Mouse (Mus musculus) neutrophil, adult 65 days (primary cell): Measurements from ENCODE around the gene Ism2. TPM values are rescaled to one million over a fixed set of nuclear protein-coding genes. Genes with fewer than 3 reads are reported as not detected.

Experiments
- total RNA-seq: library from RNA; stranded (reverse); gene quantifications from 2 replicates; pipeline ENCODE4 v1.2.4, GENCODE M21; 2023

Gene Ism2
- not detected in 2 replicates for total RNA-seq

GRCm38 (mm10) chr12:87299657-87300440, at the start of gene Ism2:
Gene Ism2 (minus strand): TSS chr12:87299705.

GRCm38 (mm10) chr12:87266108-87266826, 33.2 kb downstream of the Ism2 start, which contains the start of the genes Vipas39 and Ahsa1:
Gene Vipas39 (minus strand): TSS chr12:87266256.
Gene Ahsa1 (plus strand): TSS chr12:87266479.

DNA sequence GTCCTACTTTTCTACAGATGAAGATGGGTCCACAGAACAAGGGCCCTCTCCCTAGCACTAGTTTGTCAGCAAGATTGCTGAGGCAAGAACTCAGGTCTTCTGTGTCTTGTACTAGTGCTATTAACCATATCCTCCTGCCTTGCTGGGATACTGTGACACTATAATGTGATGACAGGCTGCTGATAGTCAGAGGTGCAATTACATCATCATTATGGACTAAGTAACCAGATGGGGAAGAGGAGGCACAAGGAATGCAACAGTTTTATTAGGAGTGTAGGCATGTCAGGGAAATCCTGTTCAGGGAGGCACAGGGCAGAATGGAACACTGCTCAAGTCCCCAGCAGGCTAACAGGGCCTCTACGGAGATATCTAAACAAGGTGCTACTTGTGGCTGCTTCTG, 60.9 kb downstream of the Ism2 start, which contains the start of gene Noxred1:
Noxred1 (minus strand) TSS at position 101 of the 400 bp plus-strand sequence.

Other genes starting within 250 kb of the Ism2 start
- not detected in 2 replicates for gene Ngb, start 197.2 kb downstream of the Ism2 start, total RNA-seq
- 5.6 and 7.8 TPM in 2 replicates for gene Gstz1, start 152.5 kb downstream of the Ism2 start, total RNA-seq
- gene Pomt2, start 151.7 kb downstream of the Ism2 start, total RNA-seq, result 1.6 and 4.3 TPM in 2 replicates
- not detected in 2 replicates for gene Samd15, start 100.0 kb downstream of the Ism2 start, total RNA-seq
- 9.0 and 13.3 TPM in 2 replicates for gene Tmed8, start 99.3 kb downstream of the Ism2 start, total RNA-seq
- 1.3 and 1.8 TPM in 2 replicates for gene Noxred1, start 61.0 kb downstream of the Ism2 start, total RNA-seq
- gene Vipas39, start 33.4 kb downstream of the Ism2 start, total RNA-seq, result 23.2 and 26.0 TPM in 2 replicates
- 59.2 and 70.0 TPM in 2 replicates for gene Ahsa1, start 33.2 kb downstream of the Ism2 start, total RNA-seq
- 125 and 146 TPM in 2 replicates for gene Sptlc2, start 88.7 kb upstream of the Ism2 start, total RNA-seq
- 13.6 and 32.8 TPM in 2 replicates for gene Slirp, start 144.2 kb upstream of the Ism2 start, total RNA-seq
- 23.0 and 33.5 TPM in 2 replicates for gene Alkbh1, start 144.3 kb upstream of the Ism2 start, total RNA-seq
- gene Snw1, start 172.6 kb upstream of the Ism2 start, total RNA-seq, result 43.1 and 45.3 TPM in 2 replicates
- not detected in 2 replicates for gene Gm5788, start 195.0 kb upstream of the Ism2 start, total RNA-seq
- not detected in 2 replicates for gene Gm8300, start 214.6 kb upstream of the Ism2 start, total RNA-seq